Mouse (Mus musculus) left cerebral cortex, postnatal 25 days (tissue): Measurements from ENCODE around the gene Polr3g. TPM values are rescaled to one million over a fixed set of nuclear protein-coding genes. Genes with fewer than 3 reads are reported as not detected.
"Not testable (repeated sequence)": the region's sequence is repeated elsewhere in the genome, so short reads cannot be mapped to it uniquely, and the experiment has no call there.

Experiments used
- DNase-seq, 2 experiments: peaks; one replicate each; pipeline ENCODE4 v3.0.0; 2022; ENCODE audit warnings: low spot score in 2 of 2, mixed read lengths in 1 of 2
- intact Hi-C: fragments of 180-260 bp; cut with DNase I; formaldehyde crosslinking; loops from one replicate; pipeline ENCODE4 v1.15.1; 2025
- total RNA-seq, 2 experiments: library from RNA; stranded (reverse); gene quantifications; 2 replicates each; pipeline ENCODE4 v1.2.3; 2021

The Polr3g gene
- total RNA-seq, 2 experiments from 2014 or later = 3.6 to 4.0 TPM

DNA sequence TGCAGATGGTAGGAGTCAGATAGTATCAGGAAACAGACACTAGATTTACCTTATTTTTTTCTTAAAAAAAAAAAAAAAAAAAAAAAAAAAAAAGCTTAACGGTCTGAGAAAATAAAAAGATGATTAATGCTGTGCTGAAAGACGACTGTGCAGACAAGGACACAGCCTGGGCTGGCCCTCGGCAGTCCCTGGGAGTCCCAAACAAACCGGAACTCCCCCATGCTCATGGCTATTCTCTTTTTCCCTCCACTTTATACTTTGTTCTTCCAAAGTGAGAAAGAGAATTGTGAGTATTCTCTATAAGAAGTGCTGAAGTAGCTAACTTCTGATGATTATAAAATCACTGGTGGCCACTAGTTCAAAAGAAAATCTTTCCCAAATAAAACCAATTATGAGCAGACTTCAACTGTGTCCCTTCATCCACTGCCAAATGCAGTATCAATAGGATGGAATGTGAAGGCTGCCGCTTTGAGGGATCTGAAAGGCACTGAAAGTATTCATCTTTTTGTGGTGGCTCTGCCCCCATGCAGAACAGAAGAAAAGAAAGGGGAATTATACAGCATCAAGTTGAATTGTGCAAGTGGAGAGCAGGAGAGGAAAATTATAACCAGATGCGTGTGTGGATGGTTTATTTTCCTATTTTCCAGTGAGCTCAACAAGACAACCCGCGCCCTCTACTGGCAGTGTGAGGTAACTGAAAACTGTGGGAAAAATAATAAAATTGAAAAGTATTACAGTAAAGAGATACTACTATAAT lies 69.3 kb downstream of the Polr3g start:
- intact Hi-C loops = loop anchor here (2.0 to 10.0 kb wide), 3 partner anchors 121 to 777 kb away; no protein-coding TSS in a partner anchor
- peak; percentile 55 to 58 for DNase-seq

DNA sequence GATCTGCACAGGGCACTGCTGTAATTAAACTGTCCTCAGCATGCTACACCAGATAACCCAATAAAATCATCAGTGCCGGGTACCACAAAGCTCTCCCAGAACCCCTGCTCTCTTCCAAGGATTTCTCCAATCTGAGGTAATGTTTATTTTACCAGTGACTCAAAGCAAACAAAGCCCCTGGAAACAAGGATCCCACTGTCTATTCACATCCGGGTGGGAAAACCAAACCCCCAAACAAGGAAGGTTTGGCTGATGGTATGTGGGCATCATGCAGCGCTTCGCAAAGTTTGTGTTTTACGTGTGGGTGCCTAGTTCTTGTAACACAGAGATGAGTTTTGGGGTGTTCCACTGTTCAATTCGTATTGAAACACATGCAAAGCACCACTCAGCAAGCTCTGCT lies 69.9 kb downstream of the Polr3g start:
- intact Hi-C loops = loop anchor here (2.0 to 10.0 kb wide), 3 partner anchors 121 to 776 kb away; no protein-coding TSS in a partner anchor
- DNase-seq = no peak

DNA sequence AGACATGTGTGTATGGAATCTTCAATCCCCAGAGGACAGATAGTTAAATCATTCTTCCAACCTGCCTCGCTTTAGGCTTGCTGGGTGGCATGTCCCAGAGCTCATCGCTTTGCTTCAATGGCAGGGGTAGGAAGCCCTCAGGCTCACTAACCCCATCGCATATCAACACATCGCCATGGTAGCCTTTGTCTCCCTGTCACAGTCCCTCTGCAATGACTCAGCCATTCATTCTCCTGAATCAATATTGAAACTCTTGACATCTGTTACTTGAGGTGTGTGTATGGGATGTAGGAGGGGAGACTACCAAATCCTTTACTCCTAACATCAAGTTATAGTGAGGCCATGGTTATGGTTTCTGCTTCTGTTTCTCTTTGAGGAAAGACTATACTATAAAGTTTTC lies 71.2 kb downstream of the Polr3g start:
- intact Hi-C loops = loop anchor here (2.0 to 10.0 kb wide), 3 partner anchors 123 to 775 kb away; no protein-coding TSS in a partner anchor
- DNase-seq = no peak

DNA sequence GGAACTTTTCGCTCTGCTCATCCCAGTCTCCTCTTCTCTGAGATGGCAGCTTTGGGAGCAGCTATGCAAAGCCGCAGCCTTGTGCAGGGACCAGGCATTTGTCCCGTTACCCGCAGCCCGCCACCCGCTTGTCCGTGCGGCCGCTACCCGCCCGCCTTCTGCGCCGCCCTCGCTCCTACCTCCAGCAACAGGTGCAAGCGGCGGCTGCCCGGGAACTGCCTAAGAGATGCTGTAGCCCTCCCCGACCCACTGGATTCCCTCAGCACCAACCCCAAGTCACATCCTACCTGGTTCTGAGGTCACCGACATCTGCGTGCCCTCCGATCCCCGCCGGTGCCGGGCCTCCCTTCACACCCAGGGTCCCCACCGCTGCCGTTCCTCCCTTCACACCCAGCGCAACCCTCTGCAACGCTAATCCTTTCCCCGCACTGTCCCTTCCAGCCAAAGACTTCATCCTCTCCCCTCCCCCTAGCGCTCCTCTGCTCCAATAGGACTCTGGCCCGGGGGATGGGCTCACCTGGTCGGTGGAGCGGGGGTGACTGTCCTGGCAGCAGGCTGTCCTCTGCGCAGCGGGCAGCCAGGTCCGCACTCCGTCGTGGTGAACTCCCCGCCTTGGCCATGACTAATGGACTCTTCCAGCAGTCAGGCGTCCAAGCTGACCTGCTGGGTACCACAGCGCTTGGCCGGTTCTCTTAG lies 77.9 kb downstream of the Polr3g start, which contains the start of gene Adgrv1:
TSS of gene Adgrv1 (minus strand) at position 435 of the 696 bp plus-strand sequence.
- intact Hi-C loops = no loop called here
- DNase-seq = peak; percentile 24 to 47

DNA sequence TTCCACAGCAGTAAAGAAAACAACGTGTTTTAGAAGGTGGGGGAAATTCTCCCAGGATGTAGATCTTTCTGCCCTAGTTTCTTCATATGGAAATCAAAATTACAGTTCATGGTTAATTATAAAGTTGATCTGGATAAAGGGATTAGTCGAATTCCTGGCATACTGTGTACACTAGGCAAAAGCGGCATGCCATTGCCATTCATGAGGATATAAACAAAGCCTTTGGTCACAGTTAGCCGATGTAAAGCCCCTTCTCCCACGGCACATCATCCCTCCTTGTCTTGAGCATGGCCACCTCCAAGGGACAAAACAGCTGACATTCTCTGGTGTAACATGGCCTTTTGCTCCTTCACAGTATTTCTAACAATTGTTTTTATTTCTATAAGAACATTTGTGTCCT lies 80.2 kb downstream of the Polr3g start:
- intact Hi-C loops = no loop called here
- DNase-seq = no peak

DNA sequence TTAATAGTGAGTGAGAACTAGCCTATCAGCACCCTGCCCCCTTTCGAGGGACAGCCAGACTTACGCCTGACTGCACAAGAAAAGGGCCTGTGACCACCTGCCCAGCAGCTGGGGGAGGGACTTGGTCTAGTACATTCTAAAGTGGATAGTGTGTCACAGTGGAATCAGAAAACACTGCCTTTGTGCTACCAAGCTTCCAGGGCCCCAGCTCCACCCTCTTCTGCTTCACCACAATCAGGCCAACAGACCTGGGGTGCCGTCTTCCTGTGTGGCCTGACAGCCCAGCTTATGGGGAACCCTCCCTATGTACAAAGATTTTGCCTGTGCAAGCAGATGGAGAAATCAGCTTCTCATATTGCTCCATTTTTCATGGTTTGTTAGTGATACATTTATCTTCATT lies 81.4 kb downstream of the Polr3g start:
- DNase-seq = no peak
- intact Hi-C loops = no loop called here

DNA sequence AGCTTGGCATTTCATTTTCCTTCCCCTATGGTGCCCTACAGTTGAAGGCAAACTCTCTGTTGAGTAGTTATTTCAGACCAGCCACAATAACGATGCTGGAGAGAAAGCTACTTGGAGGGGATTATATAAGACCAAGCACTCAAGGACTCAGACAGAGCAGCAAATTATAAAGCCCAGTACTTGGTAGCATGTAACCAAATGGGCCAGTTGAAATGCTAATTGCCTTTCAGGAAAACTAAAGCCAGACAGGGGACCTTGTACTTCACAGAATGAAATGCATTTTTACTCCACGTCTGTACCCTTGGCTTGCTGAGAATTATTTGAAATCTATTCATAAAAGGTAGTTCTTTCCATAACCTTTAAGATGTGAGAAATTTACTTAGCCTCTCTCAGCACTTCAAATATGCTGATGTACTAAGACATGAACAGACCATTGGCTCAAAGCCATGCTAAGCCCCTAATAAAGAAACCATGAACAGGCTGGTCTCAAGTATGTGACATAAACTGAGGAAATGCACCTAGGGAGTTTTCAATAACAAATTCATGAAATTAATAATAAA lies 82.1 kb downstream of the Polr3g start:
- intact Hi-C loops = no loop called here
- no peak for DNase-seq

DNA sequence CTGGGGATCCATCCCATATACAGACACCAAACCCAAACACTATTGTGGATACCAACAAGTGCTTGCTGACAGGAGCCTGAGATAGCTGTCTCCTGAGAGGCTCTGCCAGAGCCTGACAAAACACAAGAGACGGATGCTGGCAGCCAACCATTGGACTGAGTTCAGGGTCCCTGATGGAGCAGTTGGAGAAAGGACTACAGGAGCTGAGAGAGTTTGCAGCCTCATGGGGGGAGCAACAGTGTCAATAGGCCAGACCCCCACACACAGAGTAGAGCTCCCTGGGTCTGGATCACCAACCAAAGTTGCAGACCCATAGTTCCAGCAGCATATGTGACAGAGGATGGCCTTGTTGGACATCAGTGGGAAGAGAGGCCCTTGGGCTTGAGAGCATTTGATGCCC lies 83.0 kb downstream of the Polr3g start:
- DNase-seq, intact Hi-C loops: not testable (repeated sequence)

Other genes starting within 250 kb of the Polr3g start
- 1 to 10 TPM; 1.4 to 1.6 TPM for gene Adgrv1, start 77.9 kb downstream of the Polr3g start, total RNA-seq
- 10 to 100 TPM in 1 of 2 experiments, 1 to 10 TPM in 1; 9.4 to 10.6 TPM for gene Lysmd3, start 53.4 kb downstream of the Polr3g start, total RNA-seq
- 10 to 100 TPM; 22.7 to 24.6 TPM for gene Mblac2, start 328 bp upstream of the Polr3g start, total RNA-seq
- 100 to 1,000 TPM; 117 to 121 TPM for gene Cetn3, start 72.1 kb upstream of the Polr3g start, total RNA-seq